Mouse (Mus musculus): ENCODE data around the gene Steap2. TPM values are rescaled to one million over a fixed set of nuclear protein-coding genes. Genes with fewer than 3 reads are reported as not detected.

Gene Steap2
- polyA plus RNA-seq (2014; fragmentation: Nextera tagmentation; extraction: Ambion mirVana): 5.4 TPM in 2 replicates

DNA sequence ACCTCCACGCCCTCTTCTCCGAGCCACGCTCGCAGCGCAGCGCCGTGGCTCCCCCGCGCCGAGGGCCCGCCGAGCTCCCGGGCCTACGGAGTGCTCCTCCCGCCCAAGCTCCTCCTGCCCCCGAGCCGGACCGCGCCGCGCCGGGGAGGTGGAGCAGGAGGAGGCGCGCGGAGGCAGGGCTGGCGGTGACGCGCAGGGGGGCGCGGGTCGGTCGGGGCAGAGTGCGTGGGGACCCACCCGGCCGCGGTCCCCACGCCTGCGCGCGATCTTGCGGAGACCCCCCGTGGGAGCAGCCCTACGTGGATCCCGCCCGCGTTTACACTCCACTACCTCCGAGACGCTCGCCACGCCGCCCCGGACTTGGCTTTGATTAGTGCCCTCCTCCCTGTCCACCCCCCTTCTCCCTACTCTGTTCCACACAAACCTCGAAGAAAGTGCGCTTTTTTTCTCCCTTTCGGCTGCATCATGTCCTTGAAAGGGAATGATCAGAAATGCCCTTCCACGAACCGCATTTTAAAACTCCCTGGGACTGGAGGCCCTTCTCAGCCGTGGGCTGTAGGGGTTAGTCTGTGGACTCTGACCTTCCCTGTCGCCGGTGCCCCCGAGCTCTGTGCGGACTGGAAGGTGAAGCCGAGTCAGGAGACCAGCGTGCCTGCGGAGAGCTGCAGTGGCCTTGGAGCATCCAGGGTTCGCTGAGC, at the start of gene Steap2:
TSS of gene Steap2 (minus strand) at position 623 of the 698 bp plus-strand sequence.
- H3K4me1 ChIP-seq (ENCODE audit: insufficient read depth): no peaks in the 10 kb centered on the region
- WGBS: 1% methylated on average over 66 of the region's 66 CpGs
- 0 out of 2 replicates have a peak within 1 kb of the TSS, but pooled peaks have one; percentile 18 for H3K27ac ChIP-seq (ENCODE audit: low read depth)
- H3K9ac ChIP-seq: peak within 1 kb of the TSS; percentile 75
- peak within 1 kb of the TSS; percentile 83 for H3K4me2 ChIP-seq
- 0 out of 2 replicates have a peak, but pooled peaks cover 3% of the 10 kb centered on the region for H3K27me3 ChIP-seq (ENCODE audit: insufficient read depth, low read length)
- H3K36me3 ChIP-seq (ENCODE audit: insufficient read depth): no peaks in the 10 kb centered on the region
- peak within 1 kb of the TSS; percentile 71 for H3K4me3 ChIP-seq (ENCODE audit: low read depth, low read length)
- ATAC-seq (ENCODE audit: insufficient read depth) (peak; percentile 94), DNase-seq (peak; percentile 75)
- no peaks in the 10 kb centered on the region for H3K9me3 ChIP-seq (ENCODE audit: low read depth, low read length)
- no peak for TF ChIP-seq CTCF (IDR thresholded peaks at IDR 0.05; ENCODE audit: low read depth)

DNA sequence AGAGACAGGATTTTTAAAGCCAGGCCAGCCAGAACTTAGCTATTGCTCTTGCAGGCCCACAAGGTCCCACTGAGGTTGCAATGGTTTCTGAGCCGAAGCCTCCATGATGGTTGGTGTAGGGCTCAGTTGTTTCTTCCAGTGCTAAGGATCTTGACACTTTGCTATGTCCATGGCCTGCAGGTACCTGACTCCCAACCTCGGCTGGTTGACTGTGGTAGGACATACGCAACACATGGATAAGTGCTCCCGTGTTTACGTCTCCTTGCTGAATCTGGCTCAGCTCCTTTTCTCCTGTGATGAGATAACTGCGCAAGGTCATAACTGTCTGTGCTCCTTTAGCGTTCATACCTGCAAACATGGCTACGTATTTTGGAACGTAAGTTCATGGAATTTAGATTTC, 40.1 kb upstream of the Steap2 start:
- H3K27ac ChIP-seq (ENCODE audit: low read depth): no peak overlapping the region
- 89% methylated on average over 9 of the region's 9 CpGs for WGBS
- H3K36me3 ChIP-seq (ENCODE audit: insufficient read depth): no peaks in the 10 kb centered on the region
- H3K4me1 ChIP-seq (ENCODE audit: insufficient read depth): no peaks in the 10 kb centered on the region
- H3K4me2 ChIP-seq: no peak overlapping the region
- H3K4me3 ChIP-seq (ENCODE audit: low read depth, low read length): no peak overlapping the region
- DNase-seq (no peak), ATAC-seq (ENCODE audit: insufficient read depth) (no peak)
- TF ChIP-seq CTCF (IDR thresholded peaks at IDR 0.05; ENCODE audit: low read depth): no peak
- no peak overlapping the region for H3K9ac ChIP-seq
- H3K27me3 ChIP-seq (ENCODE audit: insufficient read depth, low read length): no peaks in the 10 kb centered on the region
- no peaks in the 10 kb centered on the region for H3K9me3 ChIP-seq (ENCODE audit: low read depth, low read length)

DNA sequence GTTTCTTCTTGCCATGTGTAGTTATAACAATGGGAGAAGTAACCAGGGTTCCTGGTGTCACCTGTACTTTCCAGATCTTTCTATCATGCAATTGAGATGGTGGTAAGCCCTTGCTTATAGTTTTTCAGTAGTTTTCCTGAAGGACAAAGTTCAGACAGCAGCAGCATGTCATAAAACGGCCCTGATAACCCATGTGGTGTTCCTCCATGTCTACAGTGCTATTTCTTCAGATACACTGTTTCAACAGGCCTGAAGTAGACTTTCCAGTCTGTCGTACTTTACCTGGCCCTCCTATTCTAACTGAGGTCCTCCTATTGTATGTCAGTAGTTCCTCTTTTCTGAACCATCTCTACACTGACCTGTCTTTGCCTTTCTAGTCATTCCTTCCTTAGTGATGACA, 38.5 kb upstream of the Steap2 start:
- WGBS: 71% methylated on average over 2 of the region's 2 CpGs
- Histone ChIP-seq H3K36me3 (ENCODE audit: insufficient read depth) (no peaks in the 10 kb centered on the region), H3K4me2 (no peak overlapping the region), H3K9me3 (ENCODE audit: low read depth, low read length) (no peaks in the 10 kb centered on the region), H3K27ac (ENCODE audit: low read depth) (no peak overlapping the region), H3K4me3 (ENCODE audit: low read depth, low read length) (no peak overlapping the region), H3K27me3 (ENCODE audit: insufficient read depth, low read length) (no peaks in the 10 kb centered on the region), H3K9ac (no peak overlapping the region), H3K4me1 (ENCODE audit: insufficient read depth) (no peaks in the 10 kb centered on the region)
- no peak for TF ChIP-seq CTCF (IDR thresholded peaks at IDR 0.05; ENCODE audit: low read depth)
- ATAC-seq (ENCODE audit: insufficient read depth) (no peak), DNase-seq (no peak)

DNA sequence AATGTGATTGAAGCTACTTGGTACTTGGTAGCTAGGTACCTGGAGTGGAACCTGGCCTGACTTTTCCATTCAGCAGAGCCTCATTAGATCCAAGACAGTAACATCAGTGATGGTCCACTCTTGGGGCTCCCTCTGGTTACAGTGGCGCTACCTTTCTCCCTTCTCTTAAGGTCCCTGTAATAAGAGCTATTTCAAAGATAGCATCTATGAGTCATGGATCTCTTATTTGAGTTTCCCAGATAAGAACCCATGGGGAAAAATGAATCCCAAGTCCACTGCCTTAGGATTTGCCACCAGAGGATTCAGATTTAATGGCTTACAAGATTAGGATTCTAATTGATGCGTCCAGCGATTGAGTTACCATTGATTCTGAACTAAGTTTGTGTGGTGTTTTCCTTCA, 37.8 kb upstream of the Steap2 start:
- no peak for TF ChIP-seq CTCF (IDR thresholded peaks at IDR 0.05; ENCODE audit: low read depth)

DNA sequence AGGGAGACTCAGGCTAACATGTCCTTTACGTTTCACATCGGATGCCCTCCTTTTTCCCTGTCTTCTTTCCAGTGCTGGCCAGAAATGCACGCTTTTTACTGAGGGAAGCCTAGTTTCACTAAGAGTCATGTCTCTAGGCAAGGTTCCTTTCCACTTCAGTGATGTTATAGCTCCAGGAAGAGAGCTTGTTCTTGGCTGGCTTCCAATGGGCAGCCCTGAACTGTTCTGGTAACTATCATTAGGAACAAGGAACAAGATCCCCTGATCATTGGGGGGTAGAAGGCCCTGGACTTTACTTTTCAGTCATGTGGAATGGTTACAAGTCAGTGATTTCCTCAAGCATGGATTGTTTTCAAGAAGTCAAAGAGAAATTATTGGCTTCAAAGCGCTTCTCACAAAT, 35.5 kb upstream of the Steap2 start:
- DNase-seq: peak; percentile 2
- Histone ChIP-seq H3K27ac (ENCODE audit: low read depth) (no peak overlapping the region), H3K9me3 (ENCODE audit: low read depth, low read length) (no peaks in the 10 kb centered on the region), H3K4me2 (no peak overlapping the region), H3K4me3 (ENCODE audit: low read depth, low read length) (no peak overlapping the region), H3K36me3 (ENCODE audit: insufficient read depth) (no peaks in the 10 kb centered on the region), H3K27me3 (ENCODE audit: insufficient read depth, low read length) (no peaks in the 10 kb centered on the region), H3K4me1 (ENCODE audit: insufficient read depth) (no peaks in the 10 kb centered on the region), H3K9ac (no peak overlapping the region)
- WGBS: 83% methylated on average over 4 of the region's 4 CpGs
- no peak for TF ChIP-seq CTCF (IDR thresholded peaks at IDR 0.05; ENCODE audit: low read depth)
- no peak for ATAC-seq (ENCODE audit: insufficient read depth)

More for the DNA sequence above, 37.8 kb upstream of the Steap2 start:
- Histone ChIP-seq H3K4me3 (ENCODE audit: low read depth, low read length) (no peak overlapping the region), H3K9ac (no peak overlapping the region), H3K9me3 (ENCODE audit: low read depth, low read length) (no peaks in the 10 kb centered on the region), H3K27ac (ENCODE audit: low read depth) (no peak overlapping the region), H3K36me3 (ENCODE audit: insufficient read depth) (no peaks in the 10 kb centered on the region), H3K4me1 (ENCODE audit: insufficient read depth) (no peaks in the 10 kb centered on the region), H3K27me3 (ENCODE audit: insufficient read depth, low read length) (no peaks in the 10 kb centered on the region), H3K4me2 (no peak overlapping the region)
- ATAC-seq (ENCODE audit: insufficient read depth): no peak
- 91% methylated on average over 3 of the region's 3 CpGs for WGBS
- no peak for DNase-seq

DNA sequence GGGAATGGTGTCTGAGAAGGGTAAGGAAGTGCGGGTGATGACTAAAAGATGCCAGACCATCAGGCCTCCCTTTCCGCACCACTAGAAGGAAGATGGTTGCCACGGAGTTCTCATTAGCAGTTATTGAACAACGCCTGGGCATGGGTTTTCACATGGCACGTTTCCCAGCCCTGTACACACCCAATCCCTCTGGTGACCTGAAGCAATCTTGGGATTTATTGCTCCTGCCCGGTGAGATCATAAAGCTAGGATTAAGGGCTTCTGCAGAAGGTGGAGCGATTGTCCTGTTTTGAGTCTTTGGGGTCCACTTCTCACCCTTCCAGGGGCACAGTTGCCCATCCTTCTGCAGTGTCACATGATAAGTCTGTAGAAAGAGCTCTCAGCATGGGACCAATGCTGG, 27.8 kb upstream of the Steap2 start:
- Histone ChIP-seq H3K27ac (ENCODE audit: low read depth) (no peak overlapping the region), H3K4me1 (ENCODE audit: insufficient read depth) (no peaks in the 10 kb centered on the region), H3K9me3 (ENCODE audit: low read depth, low read length) (no peaks in the 10 kb centered on the region), H3K9ac (no peak overlapping the region), H3K27me3 (ENCODE audit: insufficient read depth, low read length) (no peaks in the 10 kb centered on the region), H3K4me3 (ENCODE audit: low read depth, low read length) (no peak overlapping the region), H3K4me2 (no peak overlapping the region), H3K36me3 (ENCODE audit: insufficient read depth) (no peaks in the 10 kb centered on the region)
- no peak for TF ChIP-seq CTCF (IDR thresholded peaks at IDR 0.05; ENCODE audit: low read depth)
- no peak for DNase-seq
- no peak for ATAC-seq (ENCODE audit: insufficient read depth)
- 88% methylated on average over 7 of the region's 7 CpGs for WGBS

DNA sequence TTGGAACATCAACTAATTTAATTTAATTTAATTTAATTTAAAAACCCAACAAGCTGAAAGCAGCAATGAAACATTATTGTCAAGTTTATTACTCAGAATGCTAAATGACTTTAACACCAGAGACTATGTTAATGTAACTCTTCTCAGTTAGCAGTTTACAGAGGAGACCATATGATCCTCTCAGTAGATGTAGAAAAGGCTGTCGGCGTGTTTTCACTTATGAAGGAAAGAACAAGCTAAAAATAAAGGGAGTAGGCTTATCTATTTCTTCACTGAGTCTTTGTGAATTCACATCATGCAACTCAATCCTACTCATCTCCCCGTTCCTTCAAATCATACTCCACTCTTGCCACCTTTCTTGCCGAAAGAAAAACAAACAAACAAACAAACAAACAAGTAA, 16.7 kb upstream of the Steap2 start:
- H3K36me3 ChIP-seq (ENCODE audit: insufficient read depth): no peaks in the 10 kb centered on the region
- ATAC-seq (ENCODE audit: insufficient read depth) (no peak), DNase-seq (no peak)
- H3K9me3 ChIP-seq (ENCODE audit: low read depth, low read length): no peaks in the 10 kb centered on the region
- H3K27ac ChIP-seq (ENCODE audit: low read depth): no peak overlapping the region
- 74% methylated on average over 4 of the region's 4 CpGs for WGBS
- no peak overlapping the region for H3K9ac ChIP-seq
- no peak for TF ChIP-seq CTCF (IDR thresholded peaks at IDR 0.05; ENCODE audit: low read depth)
- no peak overlapping the region for H3K4me3 ChIP-seq (ENCODE audit: low read depth, low read length)
- no peaks in the 10 kb centered on the region for H3K27me3 ChIP-seq (ENCODE audit: insufficient read depth, low read length)
- no peak overlapping the region for H3K4me2 ChIP-seq
- no peaks in the 10 kb centered on the region for H3K4me1 ChIP-seq (ENCODE audit: insufficient read depth)
